Mouse (Mus musculus): ENCODE data around the gene Axin2. TPM values are rescaled to one million over a fixed set of nuclear protein-coding genes. Genes with fewer than 3 reads are reported as not detected.

The Axin2 gene
- polyA plus RNA-seq, 1 experiment from 2014 or later, result 11.0 TPM

DNA sequence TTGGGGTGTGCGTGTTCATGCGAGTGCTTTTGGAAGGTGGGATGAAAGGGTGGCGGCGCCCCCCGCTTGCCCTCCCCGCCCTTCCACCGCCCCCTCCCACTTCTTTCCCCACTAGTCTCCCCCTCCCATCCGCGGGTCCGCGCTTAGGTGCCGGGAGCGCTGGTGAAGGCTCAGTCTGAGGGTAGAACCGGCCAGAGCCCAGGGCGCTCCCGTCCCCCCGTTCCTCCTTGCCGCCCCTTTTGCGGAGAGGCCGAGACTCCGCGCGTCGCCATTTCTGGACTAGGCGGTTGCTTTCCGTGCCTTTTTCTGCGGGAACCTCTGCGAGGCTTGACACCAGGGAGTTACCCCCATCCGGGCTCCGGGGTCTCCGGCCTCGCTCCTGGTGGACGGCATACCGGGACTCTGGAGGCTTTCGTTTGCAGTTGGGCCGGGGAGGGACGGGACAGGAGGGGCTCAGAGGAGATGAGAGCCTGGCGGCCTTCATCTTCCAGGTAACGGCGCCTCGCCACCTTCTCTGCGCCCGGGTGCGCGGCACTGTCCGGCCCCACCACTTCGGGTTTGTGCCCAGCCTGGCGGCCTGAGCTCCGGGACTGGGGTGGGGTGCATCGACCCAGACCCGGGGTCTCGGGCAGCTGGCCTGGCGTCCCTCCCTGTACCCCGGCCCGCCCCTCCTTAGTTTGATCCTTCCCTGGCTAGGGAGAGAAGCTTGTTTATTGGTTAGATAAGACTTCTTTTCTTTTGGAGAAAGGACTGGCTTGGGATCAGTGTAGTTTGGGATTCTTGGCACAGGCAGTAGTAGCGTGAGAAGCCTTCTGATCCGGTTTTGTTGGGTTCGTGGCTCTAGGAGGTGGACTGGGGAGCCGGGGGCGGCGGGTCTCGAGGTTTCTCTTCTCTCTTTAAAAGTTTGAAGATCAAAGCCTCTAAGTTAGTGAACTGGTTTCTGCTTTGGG is 1.6 kb downstream of the Axin2 start:
- H3K4me3 ChIP-seq (ENCODE audit: low read depth, low read length), result peak overlapping the region; percentile 93
- peak overlapping the region; percentile 100 for H3K27ac ChIP-seq (ENCODE audit: low read length)
- no peaks in the 10 kb centered on the region for H3K9me3 ChIP-seq (ENCODE audit: low read length)
- no peaks in the 10 kb centered on the region for H3K36me3 ChIP-seq (ENCODE audit: insufficient read depth, low read length)
- no peak for ATAC-seq
- no peaks in the 10 kb centered on the region for H3K27me3 ChIP-seq (replicated peaks; ENCODE audit: insufficient read depth, low read length)
- DNase-seq (ENCODE audit: low spot score), result peak; percentile 51
- WGBS, result under 1% methylated on average over 51 of the region's 62 CpGs
- peak overlapping the region; percentile 89 for H3K4me2 ChIP-seq (replicated peaks; ENCODE audit: low read depth, low read length)
- H3K4me1 ChIP-seq (ENCODE audit: insufficient read depth, low read depth, low read length), result peaks cover 9% of the 10 kb centered on the region; the same call in 1 of the 2 replicates
- TF ChIP-seq CTCF (IDR thresholded peaks at IDR 0.05) (no peak), EP300 (IDR thresholded peaks at IDR 0.05) (no peak)
- H3K9ac ChIP-seq (replicated peaks; ENCODE audit: low read depth), result peak overlapping the region; percentile 89

DNA sequence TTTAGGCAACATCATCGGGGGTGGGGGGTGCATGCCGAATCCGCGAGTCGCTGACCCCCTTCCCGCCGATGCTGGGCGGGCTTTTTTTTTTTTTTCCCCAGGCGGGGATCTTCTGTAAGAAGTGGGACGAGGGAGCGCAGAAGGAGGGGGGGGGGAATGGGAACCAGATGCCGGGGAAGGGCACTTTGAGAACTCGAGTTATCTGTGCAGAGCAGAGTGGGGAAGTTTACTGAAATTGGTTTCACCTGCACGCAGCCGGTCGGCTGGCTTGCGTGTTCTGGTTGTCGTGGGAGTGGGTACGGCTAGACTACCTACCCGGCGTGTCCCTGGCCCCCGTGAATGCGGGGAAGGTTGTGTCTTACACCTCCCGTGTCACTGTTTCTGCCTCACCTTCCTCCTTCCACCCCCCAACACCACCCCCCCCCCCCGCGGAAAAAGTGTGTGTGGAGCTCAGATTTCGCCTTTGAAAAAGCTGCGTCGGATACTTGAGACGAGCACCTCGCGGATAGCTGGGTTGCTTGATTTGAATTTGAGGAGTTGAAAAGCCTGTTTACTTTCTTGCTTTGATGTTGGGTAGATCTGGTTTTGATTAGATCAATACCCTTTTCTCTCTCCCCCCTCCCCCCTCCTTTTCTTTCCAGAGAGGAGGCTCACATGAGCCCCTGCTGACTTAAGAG is 2.5 kb downstream of the Axin2 start:
- peaks cover 14% of the 10 kb centered on the region; the same call in 1 of the 2 replicates for H3K4me1 ChIP-seq (ENCODE audit: insufficient read depth, low read depth, low read length)

DNA sequence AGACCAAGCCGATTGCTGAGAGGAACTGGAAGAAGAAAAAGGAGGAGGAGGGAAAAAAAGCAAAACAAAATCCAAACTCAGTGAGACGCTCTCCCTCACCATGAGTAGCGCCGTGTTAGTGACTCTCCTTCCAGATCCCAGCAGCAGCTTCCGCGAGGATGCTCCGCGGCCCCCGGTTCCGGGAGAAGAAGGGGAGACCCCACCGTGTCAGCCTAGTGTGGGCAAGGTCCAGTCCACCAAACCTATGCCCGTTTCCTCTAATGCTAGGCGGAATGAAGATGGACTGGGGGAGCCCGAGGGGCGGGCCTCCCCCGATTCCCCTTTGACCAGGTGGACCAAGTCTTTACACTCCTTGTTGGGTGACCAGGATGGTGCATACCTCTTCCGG is 3.0 kb downstream of the Axin2 start:
- Histone ChIP-seq H3K27ac (ENCODE audit: low read length) (no peak overlapping the region), H3K4me2 (replicated peaks; ENCODE audit: low read depth, low read length) (peak overlapping the region; percentile 89), H3K4me1 (ENCODE audit: insufficient read depth, low read depth, low read length) (peaks cover 14% of the 10 kb centered on the region; the same call in 1 of the 2 replicates), H3K9ac (replicated peaks; ENCODE audit: low read depth) (peak overlapping the region; percentile 89; the same call in 1 of the 2 replicates), H3K9me3 (ENCODE audit: low read length) (no peaks in the 10 kb centered on the region), H3K36me3 (ENCODE audit: insufficient read depth, low read length) (no peaks in the 10 kb centered on the region), H3K27me3 (replicated peaks; ENCODE audit: insufficient read depth, low read length) (no peaks in the 10 kb centered on the region), H3K4me3 (ENCODE audit: low read depth, low read length) (peak overlapping the region; percentile 93)
- DNase-seq (ENCODE audit: low spot score) (no peak), ATAC-seq (no peak)
- TF ChIP-seq CTCF (IDR thresholded peaks at IDR 0.05) (no peak), EP300 (IDR thresholded peaks at IDR 0.05) (no peak)
- WGBS, result 3% methylated on average over 17 of the region's 17 CpGs

More for the DNA sequence above, 2.5 kb downstream of the Axin2 start:
- WGBS, result under 1% methylated on average over 29 of the region's 32 CpGs
- H3K4me2 ChIP-seq (replicated peaks; ENCODE audit: low read depth, low read length), result peak overlapping the region; percentile 89
- no peaks in the 10 kb centered on the region for H3K9me3 ChIP-seq (ENCODE audit: low read length)
- ATAC-seq, result no peak
- peak overlapping the region; percentile 89 for H3K9ac ChIP-seq (replicated peaks; ENCODE audit: low read depth)
- TF ChIP-seq EP300 (IDR thresholded peaks at IDR 0.05) (no peak), CTCF (IDR thresholded peaks at IDR 0.05) (no peak)
- peak overlapping the region; percentile 100 for H3K27ac ChIP-seq (ENCODE audit: low read length)
- H3K36me3 ChIP-seq (ENCODE audit: insufficient read depth, low read length), result no peaks in the 10 kb centered on the region
- no peaks in the 10 kb centered on the region for H3K27me3 ChIP-seq (replicated peaks; ENCODE audit: insufficient read depth, low read length)
- peak overlapping the region; percentile 93 for H3K4me3 ChIP-seq (ENCODE audit: low read depth, low read length)
- peak; percentile 39 for DNase-seq (ENCODE audit: low spot score)

DNA sequence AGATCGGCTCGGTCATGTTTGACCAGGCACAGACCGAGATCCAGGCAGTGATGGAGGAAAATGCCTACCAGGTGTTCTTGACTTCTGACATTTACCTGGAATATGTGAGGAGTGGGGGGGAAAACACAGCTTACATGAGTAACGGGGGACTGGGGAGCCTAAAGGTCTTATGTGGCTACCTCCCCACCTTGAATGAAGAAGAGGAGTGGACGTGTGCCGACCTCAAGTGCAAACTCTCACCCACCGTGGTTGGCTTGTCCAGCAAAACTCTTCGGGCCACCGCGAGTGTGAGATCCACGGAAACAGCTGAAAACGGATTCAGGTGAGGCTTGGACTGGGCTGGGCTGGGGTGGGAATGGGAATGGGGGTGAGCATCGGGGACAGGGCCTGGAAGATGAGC is 3.6 kb downstream of the Axin2 start:
- Histone ChIP-seq H3K4me1 (ENCODE audit: insufficient read depth, low read depth, low read length) (peaks cover 14% of the 10 kb centered on the region; the same call in 1 of the 2 replicates), H3K4me2 (replicated peaks; ENCODE audit: low read depth, low read length) (peak overlapping the region; percentile 89), H3K27ac (ENCODE audit: low read length) (no peak overlapping the region), H3K9me3 (ENCODE audit: low read length) (no peaks in the 10 kb centered on the region), H3K9ac (replicated peaks; ENCODE audit: low read depth) (peak overlapping the region; percentile 23; the same call in 1 of the 2 replicates), H3K4me3 (ENCODE audit: low read depth, low read length) (peak overlapping the region; percentile 93), H3K36me3 (ENCODE audit: insufficient read depth, low read length) (no peaks in the 10 kb centered on the region), H3K27me3 (replicated peaks; ENCODE audit: insufficient read depth, low read length) (no peaks in the 10 kb centered on the region)
- 30% methylated on average over 13 of the region's 13 CpGs for WGBS
- no peak for ATAC-seq
- no peak for TF ChIP-seq EP300 (IDR thresholded peaks at IDR 0.05)
- no peak for TF ChIP-seq CTCF (IDR thresholded peaks at IDR 0.05)
- DNase-seq (ENCODE audit: low spot score), result no peak

DNA sequence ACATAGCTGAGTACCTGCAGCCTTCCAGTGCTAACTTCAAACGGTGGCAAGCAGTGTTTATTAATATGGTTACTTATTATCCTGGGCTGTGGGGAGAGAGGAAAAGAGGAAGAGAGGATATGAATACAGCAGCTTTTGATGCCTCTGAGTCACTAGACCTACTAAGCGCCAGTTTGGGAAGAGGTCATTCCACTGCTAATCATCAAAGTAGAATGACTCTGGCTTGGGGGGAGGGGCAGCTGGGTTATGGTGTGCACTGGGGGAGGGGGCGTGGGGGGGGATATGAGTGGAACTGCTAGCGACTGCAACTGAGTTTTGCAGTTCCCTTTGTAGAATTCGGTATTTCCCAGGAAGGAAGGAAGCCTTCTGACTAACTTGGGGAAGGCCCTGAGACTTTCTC is 4.2 kb downstream of the Axin2 start:
- H3K4me2 ChIP-seq (replicated peaks; ENCODE audit: low read depth, low read length), result peak overlapping the region; percentile 89
- no peaks in the 10 kb centered on the region for H3K27me3 ChIP-seq (replicated peaks; ENCODE audit: insufficient read depth, low read length)
- 0 out of 2 replicates have a peak overlapping the region, but pooled peaks have one; percentile 29 for H3K9ac ChIP-seq (replicated peaks; ENCODE audit: low read depth)
- H3K27ac ChIP-seq (ENCODE audit: low read length), result no peak overlapping the region
- DNase-seq (ENCODE audit: low spot score) (no peak), ATAC-seq (no peak)
- TF ChIP-seq CTCF (IDR thresholded peaks at IDR 0.05) (no peak), EP300 (IDR thresholded peaks at IDR 0.05) (no peak)
- H3K4me1 ChIP-seq (ENCODE audit: insufficient read depth, low read depth, low read length), result peaks cover 14% of the 10 kb centered on the region; the same call in 1 of the 2 replicates
- 9% methylated on average over 5 of the region's 5 CpGs for WGBS
- peak overlapping the region; percentile 93 for H3K4me3 ChIP-seq (ENCODE audit: low read depth, low read length)
- no peaks in the 10 kb centered on the region for H3K36me3 ChIP-seq (ENCODE audit: insufficient read depth, low read length)
- H3K9me3 ChIP-seq (ENCODE audit: low read length), result no peaks in the 10 kb centered on the region

DNA sequence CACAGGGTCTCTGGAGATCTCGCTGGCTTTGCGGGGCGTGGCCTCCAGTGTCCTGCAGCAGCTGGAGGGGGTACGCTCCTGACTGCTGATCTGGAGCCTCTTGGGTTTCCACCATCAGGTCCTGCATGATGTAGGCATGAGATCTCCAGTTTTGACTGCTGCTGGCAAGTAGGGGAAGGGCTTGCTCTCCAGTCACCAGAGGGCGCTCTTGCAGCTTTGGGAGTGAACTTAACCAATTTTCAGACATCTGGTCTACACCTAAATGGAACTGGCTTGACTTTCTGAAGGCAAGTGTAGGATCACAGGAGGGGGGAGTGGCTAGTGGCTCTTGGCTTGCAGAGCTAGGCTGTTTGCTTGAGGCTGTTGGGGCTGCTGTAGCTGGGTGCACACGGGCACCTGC is 5.1 kb downstream of the Axin2 start:
- Histone ChIP-seq H3K36me3 (ENCODE audit: insufficient read depth, low read length) (no peaks in the 10 kb centered on the region), H3K9me3 (ENCODE audit: low read length) (no peaks in the 10 kb centered on the region), H3K27ac (ENCODE audit: low read length) (no peak overlapping the region), H3K9ac (replicated peaks; ENCODE audit: low read depth) (no peak overlapping the region), H3K4me1 (ENCODE audit: insufficient read depth, low read depth, low read length) (peaks cover 14% of the 10 kb centered on the region; the same call in 1 of the 2 replicates), H3K4me3 (ENCODE audit: low read depth, low read length) (peak overlapping the region; percentile 93), H3K27me3 (replicated peaks; ENCODE audit: insufficient read depth, low read length) (no peaks in the 10 kb centered on the region), H3K4me2 (replicated peaks; ENCODE audit: low read depth, low read length) (peak overlapping the region; percentile 89)
- peak; percentile 4; the same call in 1 of the 2 replicates for ATAC-seq
- 15% methylated on average over 6 of the region's 6 CpGs for WGBS
- DNase-seq (ENCODE audit: low spot score), result peak; percentile 94
- TF ChIP-seq EP300 (IDR thresholded peaks at IDR 0.05), result no peak
- TF ChIP-seq CTCF (IDR thresholded peaks at IDR 0.05), result peak; percentile 97
